Mouse (Mus musculus) A20 (cell line): Measurements from ENCODE around the gene Mrps17.
"Not testable (repeated sequence)": the region's sequence is repeated elsewhere in the genome, so short reads cannot be mapped to it uniquely, and the experiment has no call there.

Experiments
- DNase-seq: peaks from one replicate; pipeline ENCODE4 v3.0.0-alpha.2; 2011; ENCODE audit warnings: low read depth, low spot score

The Mrps17 gene

GRCm38 (mm10) chr5:129715326-129715861 is at the start of gene Mrps17:
TSS of gene Mrps17 (plus strand) at chr5:129715497.
- peak; percentile 95 for DNase-seq

DNA sequence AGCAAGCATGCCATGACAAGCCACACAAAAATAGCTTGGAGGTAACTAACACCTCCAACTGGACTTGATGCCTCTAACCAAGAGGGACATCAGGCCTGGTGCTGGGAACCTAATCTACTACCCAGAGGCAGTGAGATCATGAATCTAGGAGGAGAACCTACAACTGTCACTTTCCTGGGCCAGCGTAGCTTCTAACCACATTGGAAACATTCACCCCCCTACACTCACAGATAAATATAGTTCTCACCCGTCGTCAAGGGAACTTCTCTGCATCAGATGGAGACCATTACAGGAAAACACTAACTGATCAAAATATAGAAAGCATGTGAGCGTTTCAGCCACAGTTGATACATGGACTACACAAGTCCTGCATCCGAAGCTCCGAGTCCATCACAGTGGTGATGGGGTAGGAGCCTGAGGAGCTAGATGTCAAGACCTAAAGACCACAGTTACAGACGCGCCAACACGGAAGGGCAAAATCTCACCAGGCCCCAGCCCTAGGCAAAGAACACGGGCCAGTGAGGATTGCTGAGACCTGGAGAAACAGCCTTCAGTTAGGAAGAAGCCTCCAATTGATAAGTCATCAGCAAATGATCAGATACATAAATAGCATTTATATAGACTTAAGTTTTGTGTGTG is 48.9 kb upstream of the Mrps17 start:
- no peak for DNase-seq

DNA sequence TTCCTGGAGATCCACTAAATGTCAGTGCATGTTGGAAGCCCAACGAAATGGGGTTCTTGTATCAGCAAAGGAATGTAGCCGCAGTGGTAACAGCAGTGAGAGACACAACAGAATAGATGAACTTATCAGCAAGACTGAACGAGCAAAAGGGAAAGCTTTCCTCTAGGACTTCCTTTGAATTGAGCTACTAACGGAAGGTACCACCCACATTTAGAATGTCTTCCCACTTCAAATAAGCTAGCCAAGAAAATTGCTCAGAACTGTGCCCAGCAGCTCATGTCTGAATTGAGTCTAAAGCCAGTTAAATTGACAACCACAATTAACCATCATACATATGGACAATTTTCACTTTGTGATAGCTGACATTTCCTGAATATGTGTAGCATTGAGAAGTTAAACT is 47.4 kb upstream of the Mrps17 start:
- DNase-seq, result no peak

DNA sequence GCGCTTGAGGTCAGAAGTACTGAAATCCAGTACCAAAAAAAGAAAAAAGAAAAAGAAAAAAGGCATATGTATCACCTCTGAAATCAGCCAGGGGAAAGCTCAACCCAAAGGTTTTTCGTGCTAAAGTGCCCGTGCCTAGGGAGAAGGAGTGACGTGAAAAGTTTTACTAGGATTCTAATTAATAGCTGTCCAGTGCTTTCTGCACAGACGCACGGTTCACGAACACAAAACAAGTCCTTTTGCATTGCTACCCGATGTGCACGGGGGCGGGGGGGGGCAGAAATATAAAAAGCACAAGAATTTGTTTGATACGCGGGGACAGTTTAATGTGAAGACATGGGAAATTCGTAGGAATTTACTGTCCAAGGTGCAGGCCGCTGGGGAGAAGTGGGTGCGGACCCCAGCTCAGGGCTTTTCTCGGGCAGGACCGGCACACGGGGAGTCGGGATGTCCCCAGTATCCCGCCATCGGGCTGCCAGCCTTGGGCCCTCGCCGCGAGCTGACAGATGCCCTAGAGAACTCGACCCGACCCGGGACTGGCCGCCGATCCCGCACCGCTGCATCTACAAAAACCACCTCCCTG is 45.8 kb upstream of the Mrps17 start:
- no peak for DNase-seq

DNA sequence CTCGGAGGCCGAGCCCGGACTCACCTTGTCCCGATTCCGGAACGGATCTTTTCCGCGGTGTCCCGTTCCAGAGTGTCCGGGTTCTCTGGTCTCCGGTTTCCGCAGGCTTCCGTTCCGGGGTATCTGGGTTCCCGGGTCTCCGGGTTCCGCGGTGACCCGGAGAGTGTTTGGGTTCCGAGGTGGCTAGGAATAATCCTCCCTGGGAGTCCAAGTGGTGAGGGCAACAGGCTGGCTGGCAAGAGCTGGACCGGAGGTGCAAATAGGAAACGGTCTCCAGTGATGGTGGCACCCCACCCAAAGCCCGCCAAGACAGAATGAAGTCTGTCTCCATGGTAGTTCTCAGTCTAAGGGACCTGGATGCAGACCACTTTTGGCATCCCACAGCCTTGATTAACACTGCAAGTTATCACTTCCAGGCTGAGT is 45.2 kb upstream of the Mrps17 start, which contains the start of gene Zfp11:
Gene Zfp11, minus strand, starts transcription at position 64 of the 423 bp plus-strand sequence.
- DNase-seq, result no peak

GRCm38 (mm10) chr5:129685141-129685540 is 30.2 kb upstream of the Mrps17 start:
- not testable (repeated sequence) for DNase-seq

- no peak for DNase-seq
Observed at GRCm38 (mm10) chr5:129687621-129688020, 27.7 kb upstream of the Mrps17 start.

- DNase-seq, result no peak
Observed at GRCm38 (mm10) chr5:129690528-129690927, 24.8 kb upstream of the Mrps17 start.

DNA sequence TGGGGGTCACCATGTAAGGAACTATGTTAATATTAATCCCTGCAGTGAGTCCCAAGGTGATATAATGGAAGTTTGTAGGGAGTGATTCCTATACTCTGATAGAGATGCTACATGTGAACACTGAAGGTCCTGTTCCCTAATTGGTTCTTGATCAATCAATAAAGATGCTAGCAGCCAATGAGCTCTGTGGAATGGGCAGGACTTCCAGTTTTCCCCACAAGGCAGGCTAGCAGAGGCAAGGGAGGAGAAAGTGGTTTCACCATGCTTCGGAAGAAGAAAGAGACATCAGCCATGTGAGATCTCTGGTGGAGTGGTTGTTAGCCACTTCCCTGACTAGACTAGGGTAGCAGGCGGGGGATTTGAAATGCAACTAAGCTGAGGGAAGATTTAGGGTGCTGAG is 14.8 kb upstream of the Mrps17 start:
- no peak for DNase-seq

GRCm38 (mm10) chr5:129701706-129702105 is 13.6 kb upstream of the Mrps17 start:
- DNase-seq, result no peak

DNA sequence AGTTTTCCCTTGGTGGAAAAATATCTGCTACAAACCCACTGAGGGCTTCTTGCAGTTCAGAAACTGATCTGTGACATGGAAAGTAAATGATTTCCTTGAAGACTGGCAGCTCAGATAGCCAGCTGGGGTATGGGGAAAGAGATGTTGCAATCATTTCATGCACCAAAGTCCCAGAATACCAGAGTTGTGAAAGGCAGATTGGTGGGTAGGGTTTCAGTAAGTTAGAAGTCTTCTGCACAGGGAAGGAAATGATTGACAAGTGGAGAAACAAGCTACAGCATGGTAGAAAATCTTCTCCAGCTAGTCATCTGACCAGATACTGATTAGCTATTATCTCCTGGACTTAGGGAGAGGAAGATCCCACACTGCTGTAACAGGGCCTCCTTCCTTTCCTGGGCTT is 11.9 kb upstream of the Mrps17 start:
- no peak for DNase-seq

GRCm38 (mm10) chr5:129708412-129708811 is 6.9 kb upstream of the Mrps17 start, which contains the start of gene Sept14:
TSS of gene Sept14 (minus strand) at chr5:129708512.
- no peak for DNase-seq

GRCm38 (mm10) chr5:129717016-129717415 is 1.7 kb downstream of the Mrps17 start:
- DNase-seq, result no peak

DNA sequence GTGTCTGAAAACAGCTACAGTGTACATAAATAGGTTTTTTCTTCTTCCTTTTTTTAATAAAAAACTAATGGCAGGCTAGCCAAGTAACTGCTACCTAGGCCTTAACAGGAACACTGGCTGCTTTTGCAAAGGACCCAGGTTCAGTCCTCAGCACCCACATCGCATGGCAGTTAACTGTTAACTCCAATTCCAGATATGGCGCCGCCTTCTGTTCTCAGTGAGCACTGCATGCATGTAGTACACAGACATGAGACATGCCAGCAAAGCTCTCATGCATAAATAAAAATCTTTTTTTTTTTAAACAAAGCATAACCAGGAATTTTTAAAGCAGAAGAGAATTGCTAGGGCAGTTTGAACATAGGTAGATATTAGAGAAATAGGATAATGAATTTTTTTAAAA is 4.9 kb downstream of the Mrps17 start:
- no peak for DNase-seq

- DNase-seq, result no peak
Observed at GRCm38 (mm10) chr5:129724268-129724667, 9.0 kb downstream of the Mrps17 start.

DNA sequence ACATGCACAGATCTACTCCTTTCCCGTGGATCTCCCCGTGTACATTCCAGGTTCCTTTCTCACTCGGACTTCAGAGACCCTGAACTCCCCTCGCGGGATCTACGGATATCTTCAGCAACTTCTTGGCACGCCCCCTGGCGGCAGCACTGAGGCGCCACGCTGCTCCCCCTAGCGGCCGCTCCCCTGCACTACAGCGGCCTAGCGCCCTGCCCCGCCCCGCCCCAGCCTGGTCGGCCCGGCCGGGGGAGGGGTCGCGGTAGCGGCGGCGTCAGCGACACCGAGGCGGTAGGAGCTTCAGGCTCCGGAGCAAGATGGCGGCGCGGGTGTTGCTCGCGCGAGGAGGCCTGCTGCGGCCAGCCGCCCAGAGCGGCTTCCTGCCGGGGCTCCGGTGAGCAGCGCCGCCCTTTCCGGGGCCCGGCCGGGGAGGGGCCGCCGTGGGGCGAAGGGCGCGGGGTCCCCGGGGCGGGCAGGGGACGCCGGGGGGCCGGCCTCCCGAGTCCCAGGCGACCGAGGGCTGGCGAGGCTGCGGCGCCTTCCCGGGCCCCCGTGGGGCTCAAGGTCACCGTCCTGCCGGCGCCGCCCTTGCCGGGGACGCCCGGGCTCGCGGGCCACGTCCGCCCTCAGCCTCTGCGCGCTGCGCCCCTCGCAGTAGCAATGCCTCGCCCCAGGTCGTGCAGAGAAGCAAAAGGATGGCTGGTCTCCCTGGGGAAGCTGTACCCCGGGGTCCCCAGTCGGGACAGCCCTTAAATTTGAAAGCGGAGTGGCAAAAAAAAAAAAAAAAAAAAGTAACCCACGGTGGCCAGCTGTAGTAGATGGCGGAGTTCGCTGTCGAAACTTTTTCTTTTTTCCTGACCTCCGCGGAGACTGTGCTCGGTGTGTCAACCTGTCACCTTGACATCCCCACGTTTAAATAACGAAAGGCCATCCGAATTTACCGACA is 9.8 kb downstream of the Mrps17 start, which contains the start of gene Nipsnap2:
Gene Nipsnap2, plus strand, starts transcription at position 230 of the 940 bp plus-strand sequence.
- peak; percentile 94 for DNase-seq

- DNase-seq, result no peak
Observed at GRCm38 (mm10) chr5:129725774-129726392, 10.6 kb downstream of the Mrps17 start.

DNA sequence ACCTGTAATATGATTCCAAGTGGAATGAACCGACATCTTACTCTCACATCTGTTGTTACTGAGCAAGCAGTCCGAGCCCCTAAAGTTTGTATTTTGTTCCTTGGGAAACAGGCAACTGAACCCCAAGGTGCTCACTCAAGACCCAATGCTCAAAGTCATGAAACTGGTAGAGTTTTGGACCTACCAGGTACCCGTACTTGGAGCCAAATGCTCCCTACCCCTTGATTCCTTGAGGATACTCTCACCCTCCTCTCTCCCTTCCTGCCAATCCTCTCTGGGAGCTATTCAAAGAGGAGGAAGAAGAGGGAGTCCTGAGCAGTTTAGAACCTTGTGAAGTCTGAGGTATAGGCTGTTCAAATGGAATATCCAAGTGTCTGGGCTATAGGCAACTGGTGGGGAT is 11.5 kb downstream of the Mrps17 start:
- DNase-seq, result no peak

GRCm38 (mm10) chr5:129729286-129729685 is 14.0 kb downstream of the Mrps17 start:
- DNase-seq, result no peak

GRCm38 (mm10) chr5:129730344-129730743 is 15.0 kb downstream of the Mrps17 start:
- no peak for DNase-seq

- DNase-seq, result no peak
Observed at GRCm38 (mm10) chr5:129731021-129731420, 15.7 kb downstream of the Mrps17 start.
